In the genomic region with DNA sequence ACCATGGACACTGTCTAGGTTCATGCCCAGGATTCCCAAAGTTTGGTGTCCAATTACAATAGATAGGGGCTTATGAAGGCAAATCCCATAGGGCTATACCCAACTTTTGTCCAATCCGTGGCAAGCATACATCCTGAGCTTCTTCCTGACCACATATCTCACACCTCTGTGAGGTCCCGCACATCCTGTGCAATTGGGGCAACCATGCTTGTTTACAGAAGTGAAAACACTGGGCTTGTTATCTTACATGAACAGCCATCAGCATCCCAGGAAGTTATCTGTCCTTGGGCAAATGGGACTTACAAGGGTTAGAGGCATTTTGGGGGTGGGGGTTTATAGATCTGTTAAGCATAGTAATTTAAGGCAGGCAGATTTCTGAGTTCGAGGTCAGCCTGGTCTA, we compare ENCODE assay signal across 17 mouse cellular contexts.
"Had no signal": no experiment of that assay in that cellular context is flagged by ENCODE, and none has a peak within 500 bp of the region (broad histone marks: within the 10 kb centered on the region; RNA-seq: fewer than 3 reads in every experiment).

No protein-coding gene starts in this region.

- H3K9ac ChIP-seq: lung, embryonic 15.5 days; midbrain, embryonic 13.5 days; midbrain, embryonic 15.5 days; neural tube, embryonic 12.5 days; stomach, embryonic 15.5 days had no signal

- DNase-seq: lung, adult 2 months; lung, postnatal 14 days; lung, postnatal 36 days; right cerebral cortex, postnatal 14 days; thymus, adult 2 months; thymus, postnatal 14 days; thymus, postnatal 36 days had no signal

- ATAC-seq: lung, postnatal 0 days; midbrain, embryonic 13.5 days; midbrain, embryonic 15.5 days had no signal

- H3K4me3 ChIP-seq: lung, embryonic 15.5 days; midbrain, embryonic 13.5 days; midbrain, embryonic 15.5 days; neural tube, embryonic 12.5 days; stomach, embryonic 15.5 days had no signal

- H3K36me3 ChIP-seq: lung, embryonic 15.5 days; midbrain, embryonic 13.5 days; midbrain, embryonic 15.5 days; neural tube, embryonic 12.5 days; stomach, embryonic 15.5 days had no signal

- H3K4me2 ChIP-seq: lung, embryonic 15.5 days; midbrain, embryonic 11.5 days; midbrain, embryonic 13.5 days; midbrain, embryonic 15.5 days; neural tube, embryonic 12.5 days; stomach, embryonic 15.5 days had no signal

- H3K9me3 ChIP-seq: lung, embryonic 15.5 days; midbrain, embryonic 13.5 days; midbrain, embryonic 15.5 days; neural tube, embryonic 12.5 days; stomach, embryonic 15.5 days had no signal

- H3K27me3 ChIP-seq: lung, embryonic 15.5 days; megakaryocyte, embryonic 14.5 days; midbrain, embryonic 15.5 days; neural tube, embryonic 12.5 days; stomach, embryonic 15.5 days had no signal

- H3K27ac ChIP-seq: lung, embryonic 15.5 days; macrophage; midbrain, embryonic 13.5 days; midbrain, embryonic 15.5 days; neural tube, embryonic 12.5 days; stomach, embryonic 15.5 days; stomach, postnatal 0 days had no signal
